Mouse (Mus musculus) neural tube, embryonic 11.5 days (tissue): ENCODE measurements around the gene Abhd13. TPM values are rescaled to one million over a fixed set of nuclear protein-coding genes. Genes with fewer than 3 reads are reported as not detected.

Source experiments
- polyA plus RNA-seq: library from polyadenylated mRNA; unstranded; fragments of >200 nt; fragmentation: Nextera tagmentation; extraction: Ambion mirVana; gene quantifications from 2 replicates; pipeline ENCODE4 v1.2.1, GENCODE M21; 2014

Gene Abhd13
- polyA plus RNA-seq, 1 experiment from 2014 or later: 24.7 TPM

Other genes starting within 250 kb of the Abhd13 start
- 4.1 and 6.6 TPM in 2 replicates for gene Fam155a, start 206.5 kb upstream of the Abhd13 start, polyA plus RNA-seq
- gene Gm10217, start 113.5 kb upstream of the Abhd13 start, polyA plus RNA-seq: not detected in 2 replicates
- gene Lig4, start within 50 bp of the Abhd13 start, polyA plus RNA-seq: 10.4 and 10.8 TPM in 2 replicates
- 1.1 and 1.2 TPM in 2 replicates for gene Tnfsf13b, start 28.8 kb downstream of the Abhd13 start, polyA plus RNA-seq
- 1.8 and 2.5 TPM in 2 replicates for gene Myo16, start 176.2 kb downstream of the Abhd13 start, polyA plus RNA-seq